Mouse (Mus musculus) adipocyte (in vitro differentiated cells): ENCODE data around the gene Tex29.

Experiments
- DNase-seq: peaks from one replicate; pipeline ENCODE4 v3.0.0-alpha.2; 2016; ENCODE audit warnings: low spot score

The Tex29 gene

GRCm38 (mm10) chr8:11840174-11840573, at the start of gene Tex29:
Gene Tex29 (plus strand): TSS chr8:11840474.
- no peak for DNase-seq

GRCm38 (mm10) chr8:11794956-11795355, 45.3 kb upstream of the Tex29 start:
- no peak for DNase-seq

GRCm38 (mm10) chr8:11797128-11797527, 43.1 kb upstream of the Tex29 start:
- DNase-seq: no peak

- DNase-seq: peak; percentile 36
Measured at GRCm38 (mm10) chr8:11797729-11798479, 42.4 kb upstream of the Tex29 start.

GRCm38 (mm10) chr8:11798480-11798867, 41.8 kb upstream of the Tex29 start:
- DNase-seq: no peak

GRCm38 (mm10) chr8:11799098-11799497, 41.2 kb upstream of the Tex29 start:
- DNase-seq: no peak

- no peak for DNase-seq
Measured at GRCm38 (mm10) chr8:11800481-11800880, 39.8 kb upstream of the Tex29 start.

GRCm38 (mm10) chr8:11801571-11801970, 38.7 kb upstream of the Tex29 start:
- peak; percentile 16 for DNase-seq

- DNase-seq: no peak
Measured at GRCm38 (mm10) chr8:11804914-11805313, 35.4 kb upstream of the Tex29 start.

GRCm38 (mm10) chr8:11806252-11806651, 34.0 kb upstream of the Tex29 start:
- peak; percentile 22 for DNase-seq

GRCm38 (mm10) chr8:11807361-11807760, 32.9 kb upstream of the Tex29 start:
- DNase-seq: no peak

GRCm38 (mm10) chr8:11808047-11808446, 32.2 kb upstream of the Tex29 start:
- DNase-seq: no peak

- no peak for DNase-seq
Measured at GRCm38 (mm10) chr8:11810426-11810825, 29.8 kb upstream of the Tex29 start.

GRCm38 (mm10) chr8:11813801-11814200, 26.5 kb upstream of the Tex29 start:
- DNase-seq: no peak

GRCm38 (mm10) chr8:11815206-11815605, 25.1 kb upstream of the Tex29 start:
- peak; percentile 30 for DNase-seq

GRCm38 (mm10) chr8:11820136-11820535, 20.1 kb upstream of the Tex29 start:
- no peak for DNase-seq

- DNase-seq: no peak
Measured at GRCm38 (mm10) chr8:11820568-11820967, 19.7 kb upstream of the Tex29 start.

GRCm38 (mm10) chr8:11821451-11822206, 18.6 kb upstream of the Tex29 start:
- no peak for DNase-seq

GRCm38 (mm10) chr8:11822550-11823060, 17.7 kb upstream of the Tex29 start:
- DNase-seq: no peak

GRCm38 (mm10) chr8:11825756-11826155, 14.5 kb upstream of the Tex29 start:
- DNase-seq: no peak

- DNase-seq: no peak
Measured at GRCm38 (mm10) chr8:11827312-11827711, 13.0 kb upstream of the Tex29 start.

GRCm38 (mm10) chr8:11830214-11831046, 9.8 kb upstream of the Tex29 start:
- peak; percentile 12 for DNase-seq
